Mouse (Mus musculus) MEL (cell line): Measurements from ENCODE around the gene Tmem116. TPM values are rescaled to one million over a fixed set of nuclear protein-coding genes. Genes with fewer than 3 reads are reported as not detected.

Experiments
- DNase-seq: peaks from one replicate; pipeline ENCODE4 v3.0.0; 2011; ENCODE audit warnings: low read depth, low spot score
- H3K27ac ChIP-seq: 2 replicates; pipeline ENCODE4 v1.5.1; 2012; ENCODE audit warnings: low read depth, mild to moderate bottlenecking, control low read depth, low read length, moderate library complexity; ENCODE audit not compliant: control insufficient read depth
- H3K27me3 ChIP-seq, 2 experiments: fragments of 150-350 bp in 1 of 2; sonication (generic) in 1 of 2; 2 replicates each; pipeline ENCODE4 v1.6.1; 2012; ENCODE audit warnings: low read length in 2 of 2, mild to moderate bottlenecking in 2 of 2, improper control_type of control experiment in 1 of 2, moderate library complexity in 1 of 2; ENCODE audit not compliant: insufficient read depth in 2 of 2, control insufficient read depth in 1 of 2
- H3K36me3 ChIP-seq, 2 experiments: 2 replicates each; pipeline ENCODE4 v1.6.1; 2012 to 2014; ENCODE audit warnings: low read length in 2 of 2, improper control_type of control experiment in 1 of 2, inconsistent platforms in 1 of 2, mild to moderate bottlenecking in 1 of 2; ENCODE audit not compliant: insufficient read depth in 2 of 2, control insufficient read depth in 1 of 2
- H3K4me1 ChIP-seq, 2 experiments: fragments of 150-350 bp in 1 of 2; sonication (generic) in 1 of 2; 2 replicates each; pipeline ENCODE4 v1.6.1; 2012; ENCODE audit warnings: low read length in 2 of 2, improper control_type of control experiment in 1 of 2, mild to moderate bottlenecking in 1 of 2; ENCODE audit not compliant: insufficient read depth in 2 of 2, control insufficient read depth in 1 of 2
- H3K4me3 ChIP-seq, 2 experiments: fragments of 150-350 bp in 1 of 2; sonication (generic) in 1 of 2; 2 replicates each; pipeline ENCODE4 v1.5.1; 2012; ENCODE audit warnings: low read depth in 2 of 2, low read length in 2 of 2, mild to moderate bottlenecking in 2 of 2, moderate library complexity in 2 of 2, control low read depth in 1 of 2, improper control_type of control experiment in 1 of 2; ENCODE audit not compliant: control insufficient read depth in 1 of 2, insufficient read depth in 1 of 2
- H3K79me2 ChIP-seq: 2 replicates; pipeline ENCODE4 v1.6.1; 2012; ENCODE audit warnings: mild to moderate bottlenecking, low read length, moderate library complexity; ENCODE audit not compliant: control insufficient read depth, poor library complexity, insufficient read depth
- H3K9ac ChIP-seq: 2 replicates; pipeline ENCODE4 v1.6.1; 2012; ENCODE audit warnings: low read depth, mild to moderate bottlenecking, control low read depth, low read length, moderate library complexity; ENCODE audit not compliant: control insufficient read depth, poor library complexity, severe bottlenecking
- H3K9me3 ChIP-seq: fragments of 150-350 bp; sonication (generic); replicated peaks from 2 replicates; pipeline ENCODE4 v1.6.1; 2012; ENCODE audit warnings: mild to moderate bottlenecking, low read length, improper control_type of control experiment, moderate library complexity; ENCODE audit not compliant: insufficient read depth
- BHLHE40 ChIP-seq: IDR thresholded peaks from 2 replicates; pipeline ENCODE4 v1.6.1; 2012; ENCODE audit warnings: low read depth, mild to moderate bottlenecking, inconsistent platforms, low read length, improper control_type of control experiment, borderline replicate concordance
- CHD1 ChIP-seq: IDR thresholded peaks from 2 replicates; pipeline ENCODE4 v1.6.1; 2012; ENCODE audit warnings: low read depth, mild to moderate bottlenecking, inconsistent platforms, low read length, improper control_type of control experiment
- ELF1 ChIP-seq: IDR thresholded peaks from 2 replicates; pipeline ENCODE4 v1.6.1; 2014; ENCODE audit warnings: low read depth, mild to moderate bottlenecking, inconsistent platforms, low read length, improper control_type of control experiment, moderate library complexity
- EP300 ChIP-seq, 2 experiments: IDR thresholded peaks; 2 replicates each; pipeline ENCODE4 v1.6.1; 2011; ENCODE audit warnings: improper control_type of control experiment in 2 of 2, low read length in 2 of 2, low read depth in 1 of 2, mild to moderate bottlenecking in 1 of 2
- ETS1 ChIP-seq: IDR thresholded peaks from 2 replicates; pipeline ENCODE4 v1.6.1; 2012; ENCODE audit warnings: low read depth, mild to moderate bottlenecking, inconsistent platforms, low read length, improper control_type of control experiment, moderate library complexity
- GATA1 ChIP-seq: IDR thresholded peaks from 2 replicates; pipeline ENCODE4 v1.6.1; 2011; ENCODE audit warnings: low read depth, low read length, improper control_type of control experiment
- HCFC1 ChIP-seq: IDR thresholded peaks from 2 replicates; pipeline ENCODE4 v1.6.1; 2012; ENCODE audit warnings: low read depth, mild to moderate bottlenecking, inconsistent platforms, low read length, improper control_type of control experiment, moderate library complexity
- JUND ChIP-seq: IDR thresholded peaks from 2 replicates; pipeline ENCODE4 v1.6.1; 2011; ENCODE audit warnings: low read depth, mild to moderate bottlenecking, improper control_type of control experiment, low read length
- KAT2A ChIP-seq: conservative IDR thresholded peaks from 2 replicates; pipeline ENCODE4 v1.6.1; 2012; ENCODE audit warnings: low read depth, low read length, improper control_type of control experiment, inconsistent platforms
- MAFK ChIP-seq: IDR thresholded peaks from 2 replicates; pipeline ENCODE4 v1.6.1; 2011; ENCODE audit warnings: low read depth, mild to moderate bottlenecking, low read length, improper control_type of control experiment, borderline replicate concordance
- MAX ChIP-seq: IDR thresholded peaks from 2 replicates; pipeline ENCODE4 v1.6.1; 2011; ENCODE audit warnings: low read length, improper control_type of control experiment
- MAZ ChIP-seq: IDR thresholded peaks from 2 replicates; pipeline ENCODE4 v1.6.1; 2012; ENCODE audit warnings: low read depth, mild to moderate bottlenecking, inconsistent platforms, low read length, improper control_type of control experiment
- MXI1 ChIP-seq: IDR thresholded peaks from 2 replicates; pipeline ENCODE4 v1.6.1; 2011; ENCODE audit warnings: mild to moderate bottlenecking, low read depth, low read length, improper control_type of control experiment
- NRF1 ChIP-seq: IDR thresholded peaks from 2 replicates; pipeline ENCODE4 v1.6.1; 2014; ENCODE audit warnings: low read depth, mild to moderate bottlenecking, inconsistent platforms, low read length, improper control_type of control experiment, moderate library complexity; ENCODE audit not compliant: poor library complexity, insufficient read depth, severe bottlenecking
- POLR2A ChIP-seq, 2 experiments: IDR thresholded peaks; 2 replicates each; pipeline ENCODE4 v1.6.1; 2011 to 2012; ENCODE audit warnings: low read length in 2 of 2, mild to moderate bottlenecking in 2 of 2, control low read depth in 1 of 2, improper control_type of control experiment in 1 of 2, low read depth in 1 of 2, moderate library complexity in 1 of 2; ENCODE audit not compliant: control insufficient read depth in 1 of 2, insufficient read depth in 1 of 2, poor library complexity in 1 of 2
- POLR2AphosphoS5 ChIP-seq: IDR thresholded peaks from 2 replicates; pipeline ENCODE4 v1.6.1; 2012; ENCODE audit warnings: low read depth, borderline replicate concordance, mild to moderate bottlenecking, inconsistent platforms, low read length, moderate library complexity, mixed read lengths
- RAD21 ChIP-seq: IDR thresholded peaks from 2 replicates; pipeline ENCODE4 v1.6.1; 2011; ENCODE audit warnings: mild to moderate bottlenecking, low read depth, low read length, improper control_type of control experiment
- TBP ChIP-seq: IDR thresholded peaks from 2 replicates; pipeline ENCODE4 v1.8.0; 2011; ENCODE audit warnings: low read depth, low read length, improper control_type of control experiment
- TCF12 ChIP-seq: IDR thresholded peaks from 2 replicates; pipeline ENCODE4 v1.6.1; 2014; ENCODE audit warnings: low read depth, mild to moderate bottlenecking, inconsistent platforms, low read length, improper control_type of control experiment, moderate library complexity
- USF1 ChIP-seq: IDR thresholded peaks from 2 replicates; pipeline ENCODE4 v1.6.1; 2014; ENCODE audit warnings: low read depth, mild to moderate bottlenecking, inconsistent platforms, low read length, improper control_type of control experiment, moderate library complexity
- ZC3H11A ChIP-seq: IDR thresholded peaks from 2 replicates; pipeline ENCODE4 v1.6.1; 2012; ENCODE audit warnings: low read depth, mild to moderate bottlenecking, inconsistent platforms, low read length, improper control_type of control experiment
- ZKSCAN1 ChIP-seq: IDR thresholded peaks from 2 replicates; pipeline ENCODE4 v1.6.1; 2012; ENCODE audit warnings: low read depth, mild to moderate bottlenecking, inconsistent platforms, low read length, improper control_type of control experiment, moderate library complexity
- ZNF384 ChIP-seq: IDR thresholded peaks from 2 replicates; pipeline ENCODE4 v1.6.1; 2012; ENCODE audit warnings: low read depth, mild to moderate bottlenecking, inconsistent platforms, low read length, improper control_type of control experiment
- polyA plus RNA-seq, 2 experiments: library from polyadenylated mRNA; stranded (reverse) in 1 of 2; unstranded in 1 of 2; fragments of >175 nt in 1 of 2; fragments of >200 nt in 1 of 2; gene quantifications; 2 replicates each; pipeline versions ENCODE4 v1.2.1 to v1.2.4; 2012; ENCODE audit warnings: low replicate concordance in 2 of 2, low read depth in 1 of 2; ENCODE audit not compliant: insufficient read length in 2 of 2, insufficient read depth in 1 of 2, missing spikeins in 1 of 2
- total RNA-seq: library from RNA; depleted of rRNA; stranded (reverse); fragments of 300-350 nt; gene quantifications from 2 replicates; pipeline ENCODE4 v1.2.3, GENCODE M21; 2012

Tmem116 gene
- total and polyA plus RNA-seq, 3 experiments = 1.7 to 2.6 TPM; not detected in 1

GRCm38 (mm10) chr5:121503231-121503630 lies 51.5 kb downstream of the Tmem116 start, which contains the start of gene Adam1b:
Adam1b (minus strand) TSS chr5:121503435.
- Histone ChIP-seq H3K36me3 (no peaks in the 10 kb centered on the region), H3K9ac (no peak within 1 kb of the TSS), H3K9me3 (no peaks in the 10 kb centered on the region), H3K4me1 (peaks cover 0 to 15% of the 10 kb centered on the region in 2 experiments; a peak in 2 of 4 replicates), H3K79me2 (no peaks in the 10 kb centered on the region), H3K4me3 (no peak within 1 kb of the TSS), H3K27ac (no peak within 1 kb of the TSS), H3K27me3 (no peaks in the 10 kb centered on the region)
- DNase-seq = no peak
- no peak for TF ChIP-seq POLR2AphosphoS5
- no peak for TF ChIP-seq MAX
- TF ChIP-seq KAT2A = no peak
- no peak for TF ChIP-seq ETS1
- TF ChIP-seq NRF1 = no peak
- TF ChIP-seq BHLHE40 = no peak
- no peak for TF ChIP-seq JUND
- no peak for TF ChIP-seq MAZ

- no peak overlapping the region for H3K9ac ChIP-seq
- no peaks in the 10 kb centered on the region for H3K79me2 ChIP-seq
- H3K9me3 ChIP-seq = no peaks in the 10 kb centered on the region
- TF ChIP-seq BHLHE40 = no peak
- TF ChIP-seq JUND = no peak
- no peak for TF ChIP-seq TBP
- no peak for TF ChIP-seq POLR2A (IDR thresholded peaks at IDR 0.05; ENCODE audit: control insufficient read depth in 1 of 2, insufficient read depth in 1 of 2, low read depth in 1 of 2, low read length in 2 of 2, poor library complexity in 1 of 2)
- TF ChIP-seq CHD1 = no peak
- no peak for TF ChIP-seq GATA1
- no peak for TF ChIP-seq KAT2A
- TF ChIP-seq RAD21 = no peak
- TF ChIP-seq MXI1 = no peak
- no peak for TF ChIP-seq ZNF384
- TF ChIP-seq TCF12 = no peak
- no peak for TF ChIP-seq USF1
- TF ChIP-seq EP300 (IDR thresholded peaks at IDR 0.05; ENCODE audit: low read depth in 1 of 2, low read length in 2 of 2) = no peak
- TF ChIP-seq ZC3H11A = no peak
- TF ChIP-seq HCFC1 = no peak
- TF ChIP-seq ELF1 = no peak
- TF ChIP-seq ZKSCAN1 = no peak
- TF ChIP-seq MAFK = no peak
- H3K27me3 ChIP-seq = no peaks in the 10 kb centered on the region
- H3K36me3 ChIP-seq = no peaks in the 10 kb centered on the region
- DNase-seq = no peak
- no peak overlapping the region for H3K4me3 ChIP-seq
- no peaks in the 10 kb centered on the region for H3K4me1 ChIP-seq
- no peak overlapping the region for H3K27ac ChIP-seq
These were observed 55.2 kb downstream of the Tmem116 start for GRCm38 (mm10) chr5:121506846-121507245.
